Mouse (Mus musculus): ENCODE measurements around the gene Snn. TPM values are rescaled to one million over a fixed set of nuclear protein-coding genes. Genes with fewer than 3 reads are reported as not detected.

Snn gene
- total RNA-seq (2012; rRNA removed) (34.0 and 38.8 TPM in 2 replicates), total RNA-seq (2014; rRNA removed) (53.1 and 54.7 TPM in 2 replicates), polyA plus RNA-seq (2012; ENCODE audit: insufficient read length, low read depth) (93.8 and 104 TPM in 2 replicates)

DNA sequence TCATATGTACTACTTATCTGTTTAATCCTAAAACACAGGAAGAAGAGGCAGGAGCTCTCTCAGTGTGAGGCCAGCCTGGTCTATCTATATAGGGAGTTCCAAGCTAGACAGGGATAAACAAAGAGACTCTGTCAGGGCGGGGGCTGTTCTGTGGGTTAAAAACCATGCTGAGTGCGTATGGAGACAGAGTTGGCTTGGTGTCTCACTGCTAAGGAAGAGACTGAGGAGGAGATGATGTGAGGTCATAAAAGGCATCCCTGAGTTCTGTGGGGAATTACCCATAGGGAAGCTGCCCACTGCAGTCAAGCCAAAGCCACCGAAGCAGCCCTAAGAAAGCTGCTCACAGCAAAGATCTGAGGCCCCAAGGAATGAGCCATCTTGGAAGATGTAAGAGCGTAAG, at the start of gene Snn:
Gene Snn (plus strand): TSS at position 301 of the 400 bp plus-strand sequence.
- peak within 1 kb of the TSS; percentile 97 for H3K27ac ChIP-seq (ENCODE audit: insufficient read depth, low read depth)

GRCm38 (mm10) chr16:11011206-11011605, 49.5 kb upstream of the Snn start:
- Histone ChIP-seq H3K36me3 (replicated peaks in 1 of 2; ENCODE audit: control insufficient read depth in 1 of 2, insufficient read depth in 1 of 2, low read length in 1 of 2) (no peaks in the 10 kb centered on the region), H3K4me1 (ENCODE audit: control insufficient read depth in 1 of 2, insufficient read depth in 2 of 2) (peaks cover 42 to 92% of the 10 kb centered on the region in 2 experiments), H3K27me3 (replicated peaks) (no peaks in the 10 kb centered on the region), H3K9me3 (replicated peaks; ENCODE audit: low read length) (no peaks in the 10 kb centered on the region), H3K27ac (ENCODE audit: insufficient read depth, low read depth) (peak overlapping the region; percentile 98), H3K79me2 (replicated peaks; ENCODE audit: control insufficient read depth, extremely low read depth, insufficient read depth, poor library complexity, severe bottlenecking) (no peaks in the 10 kb centered on the region), H3K4me2 (ENCODE audit: insufficient read depth, low read depth, poor library complexity, severe bottlenecking) (no peak overlapping the region), H3K9ac (ENCODE audit: insufficient read depth, low read depth) (no peak overlapping the region), H3K4me3 (replicated peaks in 1 of 3; ENCODE audit: low read depth in 2 of 3, low read length in 2 of 3, poor library complexity in 1 of 3) (no peak overlapping the region)
- in situ Hi-C loops (cut with MboI; ENCODE audit: low pct_ligation_motif_present, low pct_unique_long_range_greater_than_20kb, low sequenced_read_pairs), result no loop called here
- DNase-seq (ENCODE audit: extremely low read depth), result no peak
- no peak for TF ChIP-seq MEF2A (IDR thresholded peaks at IDR 0.05; ENCODE audit: borderline replicate concordance, low read depth, low read length)
- no peak for TF ChIP-seq MYC (IDR thresholded peaks at IDR 0.05; ENCODE audit: low read depth, low read length)
- no peak for TF ChIP-seq IRF4 (IDR thresholded peaks at IDR 0.05; ENCODE audit: low read depth, low read length)
- no peak for TF ChIP-seq USF1 (IDR thresholded peaks at IDR 0.05; ENCODE audit: low read depth, low read length)
- TF ChIP-seq JUN (IDR thresholded peaks at IDR 0.05; ENCODE audit: insufficient read depth, low read depth, low read length), result no peak
- no peak for TF ChIP-seq NRF1 (IDR thresholded peaks at IDR 0.05; ENCODE audit: low read depth, low read length)
- no peak for TF ChIP-seq MAZ (IDR thresholded peaks at IDR 0.05; ENCODE audit: low read depth, low read length)
- no peak for TF ChIP-seq ZKSCAN1 (IDR thresholded peaks at IDR 0.05; ENCODE audit: borderline replicate concordance, low read depth, low read length)
- no peak for TF ChIP-seq MXI1 (IDR thresholded peaks at IDR 0.05; ENCODE audit: low read depth, low read length)
- TF ChIP-seq PAX5 (IDR thresholded peaks at IDR 0.05; ENCODE audit: low read length), result no peak
- no peak for TF ChIP-seq HCFC1 (IDR thresholded peaks at IDR 0.05; ENCODE audit: low read depth, low read length)
- TF ChIP-seq NELFE (IDR thresholded peaks at IDR 0.05; ENCODE audit: low read depth, low read length), result no peak
- no peak for TF ChIP-seq SIN3A (IDR thresholded peaks at IDR 0.05; ENCODE audit: low read length)
- no peak for TF ChIP-seq JUND (conservative IDR thresholded peaks at IDR 0.05; ENCODE audit: low read depth, low read length)
- TF ChIP-seq POLR2AphosphoS2 (IDR thresholded peaks at IDR 0.05; ENCODE audit: low read depth, low read length), result no peak
- no peak for TF ChIP-seq SMC3 (IDR thresholded peaks at IDR 0.05; ENCODE audit: low read depth, low read length)
- no peak for TF ChIP-seq CHD2 (IDR thresholded peaks at IDR 0.05; ENCODE audit: low read length)
- no peak for TF ChIP-seq POLR2A (IDR thresholded peaks at IDR 0.05; ENCODE audit: low read depth, low read length)
- dilution Hi-C loops (cut with MboI; ENCODE audit: extremely low pct_ligation_motif_present, extremely low pct_unique_long_range_greater_than_20kb, low sequenced_read_pairs), result no loop called here

More for the DNA sequence above, at the start of gene Snn:
- DNase-seq (ENCODE audit: extremely low read depth), result no peak
- Histone ChIP-seq H3K79me2 (replicated peaks; ENCODE audit: control insufficient read depth, extremely low read depth, insufficient read depth, poor library complexity, severe bottlenecking) (no peaks in the 10 kb centered on the region), H3K4me2 (ENCODE audit: insufficient read depth, low read depth, poor library complexity, severe bottlenecking) (no peak within 1 kb of the TSS), H3K4me1 (ENCODE audit: control insufficient read depth in 1 of 2, insufficient read depth in 2 of 2) (peaks cover 24 to 81% of the 10 kb centered on the region in 2 experiments), H3K36me3 (replicated peaks in 1 of 2; ENCODE audit: control insufficient read depth in 1 of 2, insufficient read depth in 1 of 2, low read length in 1 of 2) (peaks cover 0 to 31% of the 10 kb centered on the region in 2 experiments), H3K27me3 (replicated peaks) (no peaks in the 10 kb centered on the region), H3K4me3 (replicated peaks in 1 of 3; ENCODE audit: low read depth in 2 of 3, low read length in 2 of 3, poor library complexity in 1 of 3) (no peak within 1 kb of the TSS), H3K9me3 (replicated peaks; ENCODE audit: low read length) (no peaks in the 10 kb centered on the region), H3K9ac (ENCODE audit: insufficient read depth, low read depth) (no peak within 1 kb of the TSS)
- dilution Hi-C loops (cut with MboI; ENCODE audit: extremely low pct_ligation_motif_present, extremely low pct_unique_long_range_greater_than_20kb, low sequenced_read_pairs), result no loop called here
- TF ChIP-seq POLR2AphosphoS2 (IDR thresholded peaks at IDR 0.05; ENCODE audit: low read depth, low read length) (no peak), PAX5 (IDR thresholded peaks at IDR 0.05; ENCODE audit: low read length) (no peak), ETS1 (conservative IDR thresholded peaks at IDR 0.05; ENCODE audit: low read depth, low read length) (no peak), RAD21 (IDR thresholded peaks at IDR 0.05; ENCODE audit: low read depth, low read length) (no peak), MAZ (IDR thresholded peaks at IDR 0.05; ENCODE audit: low read depth, low read length) (no peak), E2F4 (IDR thresholded peaks at IDR 0.05; ENCODE audit: insufficient replicate concordance, low read depth, low read length) (no peak), MXI1 (IDR thresholded peaks at IDR 0.05; ENCODE audit: low read depth, low read length) (no peak), MYC (IDR thresholded peaks at IDR 0.05; ENCODE audit: low read depth, low read length) (no peak), USF2 (conservative IDR thresholded peaks at IDR 0.05; ENCODE audit: low read depth, low read length) (no peak), TCF12 (IDR thresholded peaks at IDR 0.05; ENCODE audit: low read depth, low read length) (no peak), MEF2A (IDR thresholded peaks at IDR 0.05; ENCODE audit: borderline replicate concordance, low read depth, low read length) (no peak), POLR2A (IDR thresholded peaks at IDR 0.05; ENCODE audit: low read depth, low read length) (no peak), HCFC1 (IDR thresholded peaks at IDR 0.05; ENCODE audit: low read depth, low read length) (no peak), CTCF (conservative IDR thresholded peaks at IDR 0.05 in 1 of 2, IDR thresholded peaks at IDR 0.05 in 1 of 2; ENCODE audit: low read depth in 2 of 2, low read length in 2 of 2) (no peak), UBTF (IDR thresholded peaks at IDR 0.05; ENCODE audit: low read depth, low read length) (no peak), NRF1 (IDR thresholded peaks at IDR 0.05; ENCODE audit: low read depth, low read length) (no peak), MAX (IDR thresholded peaks at IDR 0.05; ENCODE audit: low read length) (no peak)
- in situ Hi-C loops (cut with MboI; ENCODE audit: low pct_ligation_motif_present, low pct_unique_long_range_greater_than_20kb, low sequenced_read_pairs), result no loop called here

All from CH12.LX (cell line).